Mouse (Mus musculus) CD4-positive, CD25-positive, alpha-beta regulatory T cell, adult 2 months (primary cell): ENCODE results near the gene Atoh7.

Source experiments
- DNase-seq: peaks from one replicate; pipeline ENCODE4 v3.0.0-alpha.2; 2012; ENCODE audit warnings: low read depth, low spot score

Atoh7 gene

GRCm38 (mm10) chr10:63098191-63098590, 1.3 kb upstream of the Atoh7 start:
- no peak for DNase-seq

- peak; percentile 14 for DNase-seq
These were observed 601 bp downstream of the Atoh7 start for GRCm38 (mm10) chr10:63099941-63100562.

GRCm38 (mm10) chr10:63100657-63101056, 1.2 kb downstream of the Atoh7 start:
- no peak for DNase-seq

GRCm38 (mm10) chr10:63113027-63113604, 13.7 kb downstream of the Atoh7 start:
- peak; percentile 61 for DNase-seq

GRCm38 (mm10) chr10:63113716-63114360, 14.4 kb downstream of the Atoh7 start:
- DNase-seq, result no peak

- no peak for DNase-seq
These were observed 16.4 kb downstream of the Atoh7 start for GRCm38 (mm10) chr10:63115881-63116280.

- DNase-seq, result no peak
These were observed 16.9 kb downstream of the Atoh7 start for GRCm38 (mm10) chr10:63116376-63116775.

- no peak for DNase-seq
These were observed 18.1 kb downstream of the Atoh7 start for GRCm38 (mm10) chr10:63117583-63117982.

GRCm38 (mm10) chr10:63119916-63120315, 20.5 kb downstream of the Atoh7 start:
- no peak for DNase-seq

GRCm38 (mm10) chr10:63121961-63122360, 22.5 kb downstream of the Atoh7 start:
- DNase-seq, result no peak

GRCm38 (mm10) chr10:63122516-63122915, 23.1 kb downstream of the Atoh7 start:
- DNase-seq, result peak; percentile 9

- DNase-seq, result no peak
These were observed 23.7 kb downstream of the Atoh7 start for GRCm38 (mm10) chr10:63123141-63123540.

GRCm38 (mm10) chr10:63124016-63124415, 24.6 kb downstream of the Atoh7 start:
- DNase-seq, result no peak

GRCm38 (mm10) chr10:63125343-63125742, 25.9 kb downstream of the Atoh7 start:
- DNase-seq, result peak; percentile 23

GRCm38 (mm10) chr10:63126116-63126515, 26.7 kb downstream of the Atoh7 start:
- no peak for DNase-seq

GRCm38 (mm10) chr10:63127156-63127555, 27.7 kb downstream of the Atoh7 start:
- DNase-seq, result no peak

GRCm38 (mm10) chr10:63128256-63128655, 28.8 kb downstream of the Atoh7 start:
- DNase-seq, result no peak

GRCm38 (mm10) chr10:63130500-63130899, 31.0 kb downstream of the Atoh7 start:
- no peak for DNase-seq

- DNase-seq, result no peak
These were observed 32.9 kb downstream of the Atoh7 start for GRCm38 (mm10) chr10:63132356-63132755.

- no peak for DNase-seq
These were observed 33.9 kb downstream of the Atoh7 start for GRCm38 (mm10) chr10:63133326-63133725.

- no peak for DNase-seq
These were observed 36.2 kb downstream of the Atoh7 start for GRCm38 (mm10) chr10:63135680-63136079.

GRCm38 (mm10) chr10:63136436-63136835, 37.0 kb downstream of the Atoh7 start:
- no peak for DNase-seq

GRCm38 (mm10) chr10:63142660-63143059, 43.2 kb downstream of the Atoh7 start:
- no peak for DNase-seq
